Mouse (Mus musculus) kidney, postnatal 0 days (tissue): ENCODE measurements at regions not wholly inside any gene's neighbourhood (a gene's known extent, or its start where the extent isn't known, plus 50 kb on each side); places are given as distances from the start of the nearest gene placed in this dataset.

Experiments
- ATAC-seq: fragments of 200-750 bp; cut with Nextera tagmentation; replicated peaks from 2 replicates; pipeline ENCODE4 v1.8.0; 2017; ENCODE audit warnings: low read depth, moderate number of reproducible peaks, moderate TSS enrichment, moderate library complexity; ENCODE audit not compliant: low FRiP score
- DNase-seq: peaks from one replicate; pipeline ENCODE4 v3.0.0-alpha.2; 2016; ENCODE audit warnings: low spot score
- H3K27ac ChIP-seq: fragments of 300-500 bp; sonication (generic); 2 replicates; pipeline ENCODE4 v1.5.1; 2014; ENCODE audit warnings: mild to moderate bottlenecking
- H3K27me3 ChIP-seq: fragments of 300-500 bp; sonication (generic); 2 replicates; pipeline ENCODE4 v1.6.1; 2014; ENCODE audit warnings: low read length, mixed read lengths; ENCODE audit not compliant: insufficient read depth
- H3K36me3 ChIP-seq: fragments of 300-500 bp; sonication (generic); 2 replicates; pipeline ENCODE4 v1.6.1; 2014; ENCODE audit warnings: low read length, mixed read lengths; ENCODE audit not compliant: insufficient read depth
- H3K4me1 ChIP-seq: fragments of 300-500 bp; sonication (generic); replicated peaks from 2 replicates; pipeline ENCODE4 v1.6.1; 2014; ENCODE audit warnings: antibody characterized with exemption, low read length, mixed read lengths; ENCODE audit not compliant: insufficient read depth
- H3K4me2 ChIP-seq: fragments of 300-500 bp; sonication (generic); 2 replicates; pipeline ENCODE4 v1.6.1; 2014; ENCODE audit warnings: mild to moderate bottlenecking, low read length, moderate library complexity, mixed read lengths
- H3K4me3 ChIP-seq: fragments of 300-500 bp; sonication (generic); replicated peaks from 2 replicates; pipeline ENCODE4 v1.5.1; 2014; ENCODE audit warnings: low read depth, low read length
- H3K9ac ChIP-seq: fragments of 300-500 bp; sonication (generic); 2 replicates; pipeline ENCODE4 v1.6.1; 2014; ENCODE audit warnings: low read depth, low read length
- H3K9me3 ChIP-seq: fragments of 300-500 bp; sonication (generic); replicated peaks from 2 replicates; pipeline ENCODE4 v1.6.1; 2016; ENCODE audit warnings: low read length, inconsistent platforms, mixed read lengths
- CTCF ChIP-seq: IDR thresholded peaks from 2 replicates; pipeline ENCODE4 v1.5.1; 2016; ENCODE audit warnings: antibody characterized with exemption, low read depth, mild to moderate bottlenecking, moderate library complexity
- WGBS: fragments of 180-500 bp; shearing (Covaris S2); extraction: QIAGEN DNeasy Blood & Tissue Kit; methylation state at CpG from one replicate; pipeline ENCODE4 v1.1.7; 2014; 5-methylcytosine and 5-hydroxymethylcytosine counted together

DNA sequence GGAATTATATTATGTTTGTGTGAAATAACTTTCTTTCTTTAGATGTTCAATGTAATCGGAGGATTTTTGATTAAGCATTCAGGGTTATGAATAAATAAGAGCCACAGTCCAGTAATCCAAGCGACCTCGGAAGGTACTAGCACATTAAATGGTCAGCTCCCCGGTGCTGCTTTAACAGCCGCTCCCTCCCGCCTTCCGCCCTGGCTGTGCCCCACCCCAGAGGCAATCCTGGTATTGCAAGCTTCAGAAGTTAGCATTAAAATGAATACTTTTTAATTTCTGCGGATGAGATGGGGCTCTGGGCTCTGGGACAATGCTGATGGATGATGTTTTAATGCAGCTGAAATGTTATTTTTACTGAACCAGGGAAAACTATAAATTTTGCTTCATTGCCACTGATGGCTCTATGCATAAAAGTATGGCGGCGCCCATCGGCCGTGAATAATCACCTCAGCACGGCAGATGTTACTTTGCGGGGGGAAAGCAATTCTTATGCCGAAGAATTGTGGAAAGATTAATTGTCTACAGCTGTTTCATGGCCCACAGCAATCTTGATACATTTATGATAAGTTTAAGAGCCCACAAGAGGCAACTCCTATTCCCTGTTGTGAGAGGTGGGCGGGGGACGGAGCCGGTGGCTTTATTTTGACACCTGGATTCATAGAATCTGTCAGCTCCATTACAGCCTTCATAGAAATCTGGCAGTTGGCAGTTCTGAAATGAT, 136.5 kb downstream of the Gpat3 start:
- 54% methylated on average over 18 of the region's 18 CpGs for WGBS
- Histone ChIP-seq H3K4me2 (no peak overlapping the region), H3K4me3 (no peak overlapping the region), H3K4me1 (no peaks in the 10 kb centered on the region), H3K27ac (no peak overlapping the region), H3K9me3 (no peaks in the 10 kb centered on the region), H3K36me3 (no peaks in the 10 kb centered on the region), H3K9ac (no peak overlapping the region), H3K27me3 (no peaks in the 10 kb centered on the region)
- no peak for ATAC-seq
- no peak for TF ChIP-seq CTCF
- no peak for DNase-seq

DNA sequence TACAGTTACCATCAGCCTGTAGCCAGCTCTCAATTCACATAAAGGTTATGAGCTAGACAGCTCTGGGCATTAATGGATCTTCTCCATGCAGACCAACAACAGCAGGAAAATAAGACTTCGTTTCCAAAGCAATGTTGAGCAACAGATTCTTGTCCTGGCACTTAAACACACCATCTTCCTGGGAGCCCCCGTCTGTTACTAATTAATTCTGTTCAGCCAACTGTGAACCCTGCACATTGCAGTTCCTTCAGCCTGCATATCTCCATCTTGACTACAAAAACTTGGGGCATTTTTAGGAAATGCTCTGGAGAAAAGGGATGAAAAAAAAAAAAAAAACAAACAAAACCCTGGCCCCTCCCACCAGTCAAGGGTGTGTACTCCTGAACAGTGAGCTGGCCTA, 131.2 kb downstream of the Gpat3 start:
- H3K36me3 ChIP-seq = no peaks in the 10 kb centered on the region

DNA sequence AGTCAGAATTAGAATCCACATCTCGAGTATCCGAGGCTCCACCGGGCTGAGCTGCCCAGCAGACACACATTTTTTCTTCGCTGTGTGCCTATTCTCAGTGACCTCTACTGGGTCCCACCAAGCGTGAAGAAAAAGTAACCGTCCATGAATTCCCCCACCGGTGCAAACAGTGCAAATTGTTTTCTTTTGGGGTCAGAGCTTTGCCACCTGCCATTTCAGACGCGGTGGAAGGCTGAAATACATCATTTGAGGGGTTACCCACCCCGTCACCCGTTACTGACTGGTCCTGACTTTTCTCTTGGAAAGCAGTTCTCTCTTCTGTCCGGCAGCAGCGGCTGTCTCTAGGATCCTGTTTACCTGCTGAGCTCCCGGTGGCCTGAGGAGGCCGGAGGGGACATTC, 105.7 kb downstream of the Gpat3 start:
- Histone ChIP-seq H3K9me3 (no peaks in the 10 kb centered on the region), H3K4me1 (no peaks in the 10 kb centered on the region), H3K4me2 (peak overlapping the region; percentile 21), H3K27me3 (no peaks in the 10 kb centered on the region), H3K27ac (no peak overlapping the region), H3K4me3 (no peak overlapping the region), H3K36me3 (no peaks in the 10 kb centered on the region), H3K9ac (no peak overlapping the region)
- TF ChIP-seq CTCF = no peak
- 18% methylated on average over 15 of the region's 15 CpGs for WGBS
- ATAC-seq = no peak; the same call in 1 of the 2 replicates
- peak; percentile 59 for DNase-seq

More for the DNA sequence above, 131.2 kb downstream of the Gpat3 start:
- Histone ChIP-seq H3K27me3 (no peaks in the 10 kb centered on the region), H3K4me2 (no peak overlapping the region), H3K9me3 (no peaks in the 10 kb centered on the region), H3K9ac (no peak overlapping the region), H3K4me1 (no peaks in the 10 kb centered on the region), H3K27ac (no peak overlapping the region), H3K4me3 (no peak overlapping the region)
- TF ChIP-seq CTCF = no peak
- WGBS = 44% methylated on average over 2 of the region's 2 CpGs
- DNase-seq (peak; percentile 16), ATAC-seq (no peak)
